Mouse (Mus musculus): ENCODE measurements around the gene Dusp13. TPM values are rescaled to one million over a fixed set of nuclear protein-coding genes. Genes with fewer than 3 reads are reported as not detected.

Gene Dusp13
- total RNA-seq (2021): under 1 TPM; 0.32 to 0.84 TPM
- long read RNA-seq, experiment 1: 0 reads
- long read RNA-seq, experiment 2, partial matches to known transcripts: 0 of 1 reads
- long read RNA-seq, experiment 2, other reads (novel, unspliced or antisense): 1 of 1 reads

DNA sequence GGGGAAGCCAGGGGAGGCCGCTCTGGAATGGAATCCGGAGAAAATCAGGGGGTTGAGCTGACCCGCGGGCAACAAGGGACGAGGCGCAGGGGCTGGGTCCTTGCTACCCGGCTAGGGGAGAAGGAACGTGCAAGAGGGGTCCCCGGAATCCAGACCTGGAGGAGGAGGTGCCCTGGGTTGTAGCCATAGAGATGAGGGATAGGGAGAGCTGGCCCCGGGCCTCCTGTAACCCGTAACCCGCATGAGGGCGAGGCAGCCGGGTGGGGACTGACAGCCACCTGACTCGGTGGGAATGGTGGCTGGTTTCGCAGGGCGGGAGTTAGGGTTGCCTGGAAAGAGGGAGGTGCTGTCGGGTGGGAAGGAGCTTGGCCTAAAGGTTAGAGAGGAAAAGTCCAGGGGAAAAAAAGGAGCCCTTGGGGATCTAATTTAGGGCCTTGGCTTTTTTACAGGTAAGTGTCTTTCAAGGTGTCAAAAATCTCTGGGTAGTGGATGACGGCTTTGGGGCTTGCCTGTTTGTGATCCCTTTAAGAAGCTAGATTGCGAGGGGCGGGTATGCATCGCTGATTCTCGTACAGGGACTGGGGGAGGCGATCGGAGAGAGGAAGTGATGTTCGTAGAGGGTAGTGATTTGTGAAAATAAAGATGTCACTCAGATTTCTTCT is at the start of gene Dusp13:
TSS of gene Dusp13 (minus strand) at position 301 of the 662 bp plus-strand sequence.
- peak; percentile 70 for DNase-seq (ENCODE audit: low spot score in 2 of 2)
- TF ChIP-seq CTCF (conservative IDR thresholded peaks at IDR 0.05): no peak
- Histone ChIP-seq H3K4me3 (peak within 1 kb of the TSS; percentile 81), H3K27ac (peak within 1 kb of the TSS; percentile 95)

GRCm38 (mm10) chr14:21800641-21801040 is 49.7 kb upstream of the Dusp13 start:
- TF ChIP-seq CTCF (conservative IDR thresholded peaks at IDR 0.05): no peak

GRCm38 (mm10) chr14:21792250-21792649 is 41.3 kb upstream of the Dusp13 start:
- DNase-seq (ENCODE audit: low spot score in 2 of 2): no peak
- Histone ChIP-seq H3K4me3 (no peak overlapping the region), H3K27ac (no peak overlapping the region)
- TF ChIP-seq CTCF (conservative IDR thresholded peaks at IDR 0.05): no peak

More at GRCm38 (mm10) chr14:21800641-21801040, 49.7 kb upstream of the Dusp13 start:
- Histone ChIP-seq H3K27ac (no peak overlapping the region), H3K4me3 (no peak overlapping the region)
- DNase-seq (ENCODE audit: low spot score in 2 of 2): no peak

- DNase-seq (ENCODE audit: low spot score in 2 of 2): no peak
- TF ChIP-seq CTCF (conservative IDR thresholded peaks at IDR 0.05): no peak
- Histone ChIP-seq H3K4me3 (no peak overlapping the region), H3K27ac (no peak overlapping the region)
Measured at GRCm38 (mm10) chr14:21791722-21792121, 40.7 kb upstream of the Dusp13 start.

- H3K4me3 ChIP-seq: no peak overlapping the region
- TF ChIP-seq CTCF (conservative IDR thresholded peaks at IDR 0.05): no peak
- no peak for DNase-seq (ENCODE audit: low spot score in 2 of 2)
- H3K27ac ChIP-seq: no peak overlapping the region
Measured at GRCm38 (mm10) chr14:21790585-21791251, 39.7 kb upstream of the Dusp13 start.

- H3K4me3 ChIP-seq: no peak overlapping the region
- no peak for TF ChIP-seq CTCF (conservative IDR thresholded peaks at IDR 0.05)
- peak in 1 of 2 experiments; percentile 24 for DNase-seq (ENCODE audit: low spot score in 2 of 2)
- no peak overlapping the region for H3K27ac ChIP-seq
Measured at GRCm38 (mm10) chr14:21788121-21788520, 37.1 kb upstream of the Dusp13 start.

DNA sequence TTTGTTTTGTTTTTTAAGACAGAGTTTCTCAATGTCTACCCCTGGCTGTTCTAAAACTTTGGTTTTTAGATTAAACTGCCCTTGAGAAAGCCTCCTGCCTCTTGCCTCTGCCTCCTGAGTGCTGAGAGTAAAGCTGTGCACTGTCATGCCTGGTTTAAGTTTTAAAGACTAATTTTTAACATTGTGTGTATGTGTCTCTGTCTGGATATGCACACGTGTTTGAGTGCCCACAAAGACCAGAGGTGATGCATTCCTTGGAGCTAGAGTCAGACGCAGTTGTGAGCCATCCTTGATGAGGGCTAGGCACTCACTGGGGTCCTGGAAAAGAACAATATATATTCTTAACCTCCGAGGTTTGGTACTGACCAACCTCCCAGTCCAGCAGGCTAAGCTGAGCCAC is 36.4 kb upstream of the Dusp13 start:
- no peak for DNase-seq (ENCODE audit: low spot score in 2 of 2)
- TF ChIP-seq CTCF (conservative IDR thresholded peaks at IDR 0.05): no peak
- H3K27ac ChIP-seq: no peak overlapping the region

DNA sequence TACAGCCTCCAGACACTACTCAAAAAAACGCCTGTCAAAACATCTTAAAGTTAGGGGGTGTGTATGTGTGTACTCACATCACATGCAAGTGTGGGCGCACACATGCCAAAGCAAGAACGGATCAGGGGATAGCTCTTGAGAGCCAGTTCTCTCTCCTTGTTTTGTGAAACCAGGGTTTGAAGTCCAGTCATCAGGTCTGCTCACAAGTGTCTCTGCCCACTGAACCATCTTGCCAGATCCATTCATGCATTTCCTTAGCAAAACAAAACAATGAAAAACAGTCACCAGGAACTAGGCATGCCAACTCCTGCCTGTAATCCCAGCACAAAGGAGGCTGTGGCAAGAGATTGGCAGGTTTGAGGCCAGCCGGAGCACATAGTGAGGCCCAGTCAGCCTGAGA is 35.5 kb upstream of the Dusp13 start:
- no peak for TF ChIP-seq CTCF (conservative IDR thresholded peaks at IDR 0.05)
- DNase-seq (ENCODE audit: low spot score in 2 of 2): no peak
- Histone ChIP-seq H3K4me3 (no peak overlapping the region), H3K27ac (no peak overlapping the region)

More for the DNA sequence above, 36.4 kb upstream of the Dusp13 start:
- no peak overlapping the region for H3K4me3 ChIP-seq

DNA sequence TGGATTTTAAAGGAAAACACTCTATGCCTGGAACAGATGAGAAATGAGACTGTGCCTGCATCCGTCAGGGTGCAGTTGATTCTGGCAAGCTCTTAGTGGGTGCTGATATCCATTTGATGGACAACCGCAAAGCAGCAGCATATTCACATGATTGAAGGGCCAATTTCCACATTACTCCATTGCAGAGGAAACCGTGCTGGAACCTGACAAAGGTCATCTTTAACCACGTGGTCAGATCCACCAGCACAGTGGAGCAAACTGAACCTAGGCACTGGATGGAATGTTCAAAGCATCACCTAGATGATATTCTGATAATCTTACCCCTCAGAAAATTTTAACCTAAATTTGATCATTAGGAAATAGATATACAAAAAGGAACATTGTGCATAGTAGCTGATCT is 25.2 kb upstream of the Dusp13 start:
- TF ChIP-seq CTCF (conservative IDR thresholded peaks at IDR 0.05): no peak
- Histone ChIP-seq H3K27ac (no peak overlapping the region), H3K4me3 (no peak overlapping the region)
- DNase-seq (ENCODE audit: low spot score in 2 of 2): no peak

- DNase-seq (ENCODE audit: low spot score in 2 of 2): no peak
- no peak overlapping the region for H3K27ac ChIP-seq
- TF ChIP-seq CTCF (conservative IDR thresholded peaks at IDR 0.05): no peak
- no peak overlapping the region for H3K4me3 ChIP-seq
Measured at GRCm38 (mm10) chr14:21773946-21774345, 23.0 kb upstream of the Dusp13 start.

DNA sequence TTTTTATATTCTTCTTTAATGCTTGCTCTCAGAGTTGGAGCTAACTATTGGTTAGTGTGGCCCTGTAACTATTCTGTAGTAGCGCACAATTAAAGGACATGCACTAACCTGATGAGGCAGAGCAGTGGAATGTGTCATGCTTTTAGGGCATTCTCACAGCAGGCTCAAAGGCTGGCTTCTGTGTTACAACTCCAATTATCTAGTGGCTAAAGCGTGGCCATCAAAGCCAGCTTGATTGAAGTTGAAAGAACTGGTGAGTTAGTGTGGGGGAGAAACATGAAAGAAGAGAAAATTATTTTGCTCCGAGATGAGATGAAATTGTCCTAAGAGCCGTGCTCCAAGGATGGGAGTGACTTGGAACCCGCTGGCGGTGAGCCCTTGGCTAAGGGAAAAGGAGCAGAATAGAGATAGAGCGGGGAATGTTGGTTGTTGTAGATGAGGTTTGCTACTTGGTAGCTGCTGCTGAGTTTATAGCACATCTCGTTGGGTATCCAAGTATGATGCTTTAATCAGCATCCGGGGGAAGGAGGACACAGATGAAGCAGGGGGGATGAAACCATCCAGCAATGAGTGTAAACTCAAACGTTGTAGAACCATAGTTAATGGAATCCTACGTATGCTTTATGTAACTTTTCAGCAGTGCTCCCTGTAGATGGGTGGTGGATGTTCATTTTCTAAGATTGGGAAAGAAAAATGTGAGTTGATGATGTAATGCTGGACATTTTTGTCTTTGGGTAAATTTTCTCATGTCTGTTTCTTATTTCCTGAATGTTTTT is 21.7 kb upstream of the Dusp13 start:
- Histone ChIP-seq H3K4me3 (no peak overlapping the region), H3K27ac (no peak overlapping the region)
- no peak for DNase-seq (ENCODE audit: low spot score in 2 of 2)
- no peak for TF ChIP-seq CTCF (conservative IDR thresholded peaks at IDR 0.05)

DNA sequence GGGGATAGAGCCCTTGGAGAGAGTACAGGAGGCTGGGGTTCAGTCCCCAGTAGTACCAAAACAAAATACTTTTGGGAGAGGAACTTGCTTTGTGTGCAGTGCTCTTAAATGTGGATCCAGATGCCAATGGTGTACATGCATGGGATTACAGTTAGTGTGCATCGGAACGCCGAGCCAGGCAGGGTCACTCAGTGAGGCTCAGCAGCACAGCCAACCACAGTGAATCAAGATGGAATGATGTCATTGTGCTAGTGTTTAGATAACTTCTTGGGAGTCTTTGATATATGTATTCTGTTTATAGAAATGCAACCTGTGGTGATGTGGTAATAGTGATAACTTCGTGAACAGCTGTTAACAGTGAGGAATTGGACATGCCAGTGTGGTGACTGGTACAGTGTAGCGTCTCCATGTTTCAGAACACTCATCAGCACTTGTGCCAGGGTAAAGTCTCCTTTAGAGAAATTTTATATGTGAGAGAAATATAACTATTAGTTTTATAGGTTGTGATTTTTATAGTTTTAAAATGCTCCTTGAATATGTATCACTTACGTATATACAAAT is 15.5 kb upstream of the Dusp13 start:
- H3K4me3 ChIP-seq: no peak overlapping the region
- H3K27ac ChIP-seq: no peak overlapping the region
- no peak for DNase-seq (ENCODE audit: low spot score in 2 of 2)
- no peak for TF ChIP-seq CTCF (conservative IDR thresholded peaks at IDR 0.05)

All from layer of hippocampus, adult 2 months (tissue).